Mouse (Mus musculus): ENCODE results near the gene Olfr978.
"Not testable (repeated sequence)": the region's sequence is repeated elsewhere in the genome, so short reads cannot be mapped to it uniquely, and the experiment has no call there.

GRCm38 (mm10) chr9:39976581-39977145 is 15.2 kb upstream of the Olfr978 start:
- not testable (repeated sequence) for TF ChIP-seq POLR2A (IDR thresholded peaks at IDR 0.05; ENCODE audit: low read depth, low read length); CTCF (IDR thresholded peaks at IDR 0.05; ENCODE audit: borderline replicate concordance, insufficient read depth, low read length)

All from embryonic fibroblast, embryonic 13.5 days (primary cell).